Mouse (Mus musculus) stomach, postnatal 0 days (tissue): ENCODE measurements around the gene Cyp4v3.

Experiments
- CTCF ChIP-seq: IDR thresholded peaks from 2 replicates; pipeline ENCODE4 v1.5.1; 2016; ENCODE audit warnings: antibody characterized with exemption, low read depth, mild to moderate bottlenecking, moderate library complexity
- EP300 ChIP-seq: optimal IDR thresholded peaks from 2 replicates; pipeline ENCODE3; 2016; ENCODE audit warnings: antibody characterized with exemption

GRCm38 (mm10) chr8:45367154-45367553 is 34.1 kb upstream of the Cyp4v3 start:
- TF ChIP-seq CTCF (no peak), EP300 (no peak)
